Mouse (Mus musculus) embryonic facial prominence, embryonic 15.5 days (tissue): ENCODE data around the gene Uck1. TPM values are rescaled to one million over a fixed set of nuclear protein-coding genes. Genes with fewer than 3 reads are reported as not detected.

Experiments
- ATAC-seq: fragments of 200-750 bp; cut with Nextera tagmentation; 2 replicates; pipeline ENCODE4 v1.8.0; 2017; ENCODE audit warnings: low read depth, moderate TSS enrichment; ENCODE audit not compliant: insufficient number of reproducible peaks, low FRiP score, low TSS enrichment
- H3K27ac ChIP-seq: fragments of 300-500 bp; sonication (generic); replicated peaks from 2 replicates; pipeline ENCODE4 v1.5.1; 2015; ENCODE audit warnings: mild to moderate bottlenecking, inconsistent platforms
- H3K27me3 ChIP-seq: fragments of 300-500 bp; sonication (generic); 2 replicates; pipeline ENCODE4 v1.6.1; 2015; ENCODE audit warnings: inconsistent platforms
- H3K36me3 ChIP-seq: fragments of 300-500 bp; sonication (generic); 2 replicates; pipeline ENCODE4 v1.6.1; 2015; ENCODE audit warnings: mild to moderate bottlenecking, inconsistent platforms
- H3K4me1 ChIP-seq: fragments of 300-500 bp; sonication (generic); 2 replicates; pipeline ENCODE4 v1.6.1; 2015; ENCODE audit warnings: inconsistent platforms
- H3K4me2 ChIP-seq: fragments of 300-500 bp; sonication (generic); replicated peaks from 2 replicates; pipeline ENCODE4 v1.6.1; 2015; ENCODE audit warnings: mild to moderate bottlenecking, inconsistent platforms
- H3K4me3 ChIP-seq: fragments of 300-500 bp; sonication (generic); replicated peaks from 2 replicates; pipeline ENCODE4 v1.5.1; 2015; ENCODE audit warnings: mild to moderate bottlenecking, inconsistent platforms
- H3K9ac ChIP-seq: fragments of 300-500 bp; sonication (generic); 2 replicates; pipeline ENCODE4 v1.6.1; 2015; ENCODE audit warnings: inconsistent platforms
- H3K9me3 ChIP-seq: fragments of 300-500 bp; sonication (generic); replicated peaks from 2 replicates; pipeline ENCODE4 v1.6.1; 2016; ENCODE audit warnings: inconsistent platforms
- WGBS: fragments of 180-500 bp; shearing (Covaris S2); methylation state at CpG from one replicate; pipeline ENCODE4 v1.1.7; 2015; 5-methylcytosine and 5-hydroxymethylcytosine counted together
- polyA plus RNA-seq: library from polyadenylated mRNA; unstranded; fragments of >200 nt; fragmentation: Nextera tagmentation; extraction: Ambion mirVana; gene quantifications from 2 replicates; pipeline ENCODE4 v1.2.1, GENCODE M21; 2015

The Uck1 gene
- polyA plus RNA-seq, 1 experiment from 2014 or later: 67.1 TPM

- H3K27me3 ChIP-seq: no peaks in the 10 kb centered on the region
- 87% methylated on average over 9 of the region's 9 CpGs for WGBS
- ATAC-seq: no peak
- no peak overlapping the region for H3K4me3 ChIP-seq
- peaks cover 26% of the 10 kb centered on the region for H3K4me1 ChIP-seq
- H3K9me3 ChIP-seq: no peaks in the 10 kb centered on the region
- peaks cover 30% of the 10 kb centered on the region for H3K36me3 ChIP-seq
- no peak overlapping the region for H3K27ac ChIP-seq
- H3K9ac ChIP-seq: no peak overlapping the region
- no peak overlapping the region for H3K4me2 ChIP-seq
Observed at GRCm38 (mm10) chr2:32238708-32239435, 21.1 kb downstream of the Uck1 start.

GRCm38 (mm10) chr2:32237571-32237970, 22.4 kb downstream of the Uck1 start:
- ATAC-seq: no peak
- peak overlapping the region; percentile 74 for H3K4me3 ChIP-seq
- H3K4me2 ChIP-seq: peak overlapping the region; percentile 84
- WGBS: 35% methylated on average over 4 of the region's 4 CpGs
- H3K27ac ChIP-seq: peak overlapping the region; percentile 95; the same call in 1 of the 2 replicates
- H3K4me1 ChIP-seq: peaks cover 26% of the 10 kb centered on the region
- no peaks in the 10 kb centered on the region for H3K27me3 ChIP-seq
- H3K36me3 ChIP-seq: peaks cover 31% of the 10 kb centered on the region
- peak overlapping the region; percentile 76; the same call in 1 of the 2 replicates for H3K9ac ChIP-seq
- no peaks in the 10 kb centered on the region for H3K9me3 ChIP-seq

GRCm38 (mm10) chr2:32236760-32237487, 23.0 kb downstream of the Uck1 start:
- no peak for ATAC-seq
- WGBS: under 1% methylated on average over 20 of the region's 20 CpGs

GRCm38 (mm10) chr2:32235886-32236759, 23.8 kb downstream of the Uck1 start, which contains the start of gene Pomt1:
Pomt1 (plus strand) TSS chr2:32236590.
- peak within 1 kb of the TSS; percentile 74 for H3K4me3 ChIP-seq
- peak within 1 kb of the TSS; percentile 95 for H3K27ac ChIP-seq
- peak within 1 kb of the TSS; percentile 84 for H3K4me2 ChIP-seq
- peak within 1 kb of the TSS; percentile 76 for H3K9ac ChIP-seq
- no peaks in the 10 kb centered on the region for H3K27me3 ChIP-seq
- under 1% methylated on average over 54 of the region's 54 CpGs for whole genome bisulfite sequencing
- no peaks in the 10 kb centered on the region for H3K9me3 ChIP-seq
- peaks cover 26% of the 10 kb centered on the region for H3K4me1 ChIP-seq
- peak; percentile 90 for ATAC-seq
- peaks cover 35% of the 10 kb centered on the region for H3K36me3 ChIP-seq

More at GRCm38 (mm10) chr2:32236760-32237487, 23.0 kb downstream of the Uck1 start:
- Histone ChIP-seq H3K4me1 (peaks cover 26% of the 10 kb centered on the region), H3K27ac (peak overlapping the region; percentile 95), H3K36me3 (peaks cover 31% of the 10 kb centered on the region), H3K4me2 (peak overlapping the region; percentile 84), H3K27me3 (no peaks in the 10 kb centered on the region), H3K4me3 (peak overlapping the region; percentile 74), H3K9me3 (no peaks in the 10 kb centered on the region), H3K9ac (peak overlapping the region; percentile 76)

DNA sequence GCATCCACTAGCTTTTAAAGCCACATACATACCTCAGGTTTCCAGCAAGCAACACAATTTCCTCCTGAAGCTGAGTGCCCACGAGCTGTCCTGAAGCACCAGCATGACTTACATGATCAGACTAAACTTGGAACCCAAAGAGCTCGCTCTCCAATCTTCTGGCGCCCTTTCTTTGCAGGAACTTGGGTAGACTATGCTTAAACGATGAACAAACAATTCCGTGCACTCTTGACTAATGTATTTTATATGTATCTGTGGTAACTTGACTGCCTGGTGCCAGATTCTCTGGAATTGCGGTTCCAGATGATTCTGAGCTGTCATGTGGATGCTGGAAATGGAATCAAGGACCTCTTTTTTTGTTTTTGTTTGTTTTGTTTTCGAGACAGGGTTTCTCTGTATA, 24.5 kb downstream of the Uck1 start:
- H3K27ac ChIP-seq: peak overlapping the region; percentile 95
- peaks cover 39% of the 10 kb centered on the region for H3K36me3 ChIP-seq
- H3K9me3 ChIP-seq: no peaks in the 10 kb centered on the region
- peak overlapping the region; percentile 74 for H3K4me3 ChIP-seq
- WGBS: 23% methylated on average over 7 of the region's 7 CpGs
- ATAC-seq: no peak
- peak overlapping the region; percentile 84 for H3K4me2 ChIP-seq
- peaks cover 26% of the 10 kb centered on the region for H3K4me1 ChIP-seq
- H3K27me3 ChIP-seq: no peaks in the 10 kb centered on the region
- peak overlapping the region; percentile 71; the same call in 1 of the 2 replicates for H3K9ac ChIP-seq

GRCm38 (mm10) chr2:32222057-32222456, 37.9 kb downstream of the Uck1 start:
- no peak for ATAC-seq
- Histone ChIP-seq H3K36me3 (peaks cover 100% of the 10 kb centered on the region), H3K4me3 (no peak overlapping the region), H3K27ac (no peak overlapping the region), H3K9ac (no peak overlapping the region), H3K4me1 (no peaks in the 10 kb centered on the region), H3K4me2 (no peak overlapping the region), H3K27me3 (no peaks in the 10 kb centered on the region), H3K9me3 (no peaks in the 10 kb centered on the region)
- 83% methylated on average over 10 of the region's 10 CpGs for WGBS

DNA sequence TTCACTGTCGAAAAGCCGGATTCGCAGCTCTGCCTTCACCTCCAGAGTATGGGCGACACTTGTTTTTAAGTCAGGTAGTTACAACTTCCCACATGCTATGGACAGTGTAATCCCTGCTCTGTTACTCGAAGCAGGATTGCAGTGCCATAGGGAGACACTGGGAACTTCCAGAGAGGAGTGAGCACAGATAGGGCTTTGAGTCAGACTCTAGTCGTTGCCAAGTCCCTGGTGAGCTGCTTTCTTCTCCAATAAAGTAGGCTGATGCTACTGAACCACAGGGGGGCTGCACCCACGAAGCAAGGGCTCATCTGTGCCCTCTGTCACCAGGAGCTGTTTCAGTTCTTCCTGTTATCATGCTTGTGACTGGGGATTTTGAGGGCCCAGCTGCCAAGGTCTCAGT, 38.4 kb downstream of the Uck1 start:
- no peaks in the 10 kb centered on the region for H3K27me3 ChIP-seq
- H3K9me3 ChIP-seq: no peaks in the 10 kb centered on the region
- H3K4me2 ChIP-seq: no peak overlapping the region
- H3K36me3 ChIP-seq: peaks cover 100% of the 10 kb centered on the region
- H3K27ac ChIP-seq: no peak overlapping the region
- no peak overlapping the region for H3K4me3 ChIP-seq
- H3K9ac ChIP-seq: no peak overlapping the region
- whole genome bisulfite sequencing: 88% methylated on average over 7 of the region's 7 CpGs
- H3K4me1 ChIP-seq: no peaks in the 10 kb centered on the region
- ATAC-seq: no peak

- WGBS: 94% methylated on average over 10 of the region's 10 CpGs
- no peaks in the 10 kb centered on the region for H3K27me3 ChIP-seq
- no peak for ATAC-seq
- no peak overlapping the region for H3K4me3 ChIP-seq
- H3K9me3 ChIP-seq: no peaks in the 10 kb centered on the region
- no peaks in the 10 kb centered on the region for H3K4me1 ChIP-seq
- peaks cover 100% of the 10 kb centered on the region for H3K36me3 ChIP-seq
- no peak overlapping the region for H3K9ac ChIP-seq
- no peak overlapping the region for H3K27ac ChIP-seq
- H3K4me2 ChIP-seq: no peak overlapping the region
Observed at GRCm38 (mm10) chr2:32220969-32221368, 39.0 kb downstream of the Uck1 start.

- Histone ChIP-seq H3K4me2 (no peak overlapping the region), H3K27me3 (no peaks in the 10 kb centered on the region), H3K4me3 (no peak overlapping the region), H3K27ac (no peak overlapping the region), H3K9me3 (no peaks in the 10 kb centered on the region), H3K4me1 (no peaks in the 10 kb centered on the region), H3K36me3 (peaks cover 100% of the 10 kb centered on the region), H3K9ac (no peak overlapping the region)
- WGBS: 90% methylated on average over 6 of the region's 6 CpGs
- ATAC-seq: no peak
Observed at GRCm38 (mm10) chr2:32220021-32220420, 39.9 kb downstream of the Uck1 start.

- Histone ChIP-seq H3K36me3 (peaks cover 100% of the 10 kb centered on the region), H3K27me3 (no peaks in the 10 kb centered on the region), H3K9ac (no peak overlapping the region), H3K4me1 (no peaks in the 10 kb centered on the region), H3K9me3 (no peaks in the 10 kb centered on the region), H3K4me2 (no peak overlapping the region), H3K4me3 (no peak overlapping the region), H3K27ac (no peak overlapping the region)
- ATAC-seq: no peak
- WGBS: 97% methylated on average over 14 of the region's 14 CpGs
Observed at GRCm38 (mm10) chr2:32219501-32219900, 40.5 kb downstream of the Uck1 start.
